ENCODE assay signal across 8 mouse cellular contexts in genomic region chr13:73263128-73263971, GRCm38 (mm10). TPM values are rescaled to one million over a fixed set of nuclear protein-coding genes. Genes with fewer than 3 reads are reported as not detected.
A peak's percentile ranks its signal among the peaks of the same experiment; 100 is the strongest.
DNase-seq lines count a peak whose midpoint lies in the region; ATAC-seq lines count a peak whose summit lies in the region.

No protein-coding gene starts in this region.

- peak overlapping the region; percentile 22 for H3K4me3 ChIP-seq in hindbrain, embryonic 11.5 days (ENCODE audit: low read depth, low read length)
- peak overlapping the region; percentile 17 for H3K4me3 ChIP-seq in limb, embryonic 13.5 days

- DNase-seq in retina, postnatal 1 day: peak; percentile 44
- no peak for DNase-seq in retina, embryonic 14.5 days (ENCODE audit: low spot score)
- DNase-seq in hindbrain, embryonic 11.5 days (ENCODE audit: low spot score): peak; percentile 68
- no peak for DNase-seq in ovary, postnatal 10 days (ENCODE audit: low spot score)
- DNase-seq in ovary, postnatal 14 days (ENCODE audit: low spot score): no peak
- no peak for DNase-seq in left cerebral cortex, adult 9 months (ENCODE audit: low spot score in 2 of 2)
- DNase-seq in spleen, postnatal 4 days (ENCODE audit: low spot score in 2 of 2): no peak

- H3K4me2 ChIP-seq in hindbrain, embryonic 11.5 days (replicated peaks; ENCODE audit: low read depth, low read length): peak overlapping the region; percentile 50
- peak overlapping the region; percentile 83 for H3K4me2 ChIP-seq in limb, embryonic 13.5 days (replicated peaks)

- under 1% methylated on average over 40 of the region's 40 CpGs for WGBS in hindbrain, embryonic 11.5 days
- WGBS in limb, embryonic 13.5 days: under 1% methylated on average over 40 of the region's 40 CpGs

- ATAC-seq in hindbrain, embryonic 11.5 days (ENCODE audit: low FRiP score): peak; percentile 34; the same call in 1 of the 2 replicates
- ATAC-seq in limb, embryonic 13.5 days (ENCODE audit: low FRiP score, low read depth): no peak

- H3K27me3 ChIP-seq in hindbrain, embryonic 11.5 days (ENCODE audit: control insufficient read depth, insufficient read depth, low read length): peaks cover 94% of the 10 kb centered on the region
- peaks cover 100% of the 10 kb centered on the region for H3K27me3 ChIP-seq in limb, embryonic 13.5 days

- H3K36me3 ChIP-seq in hindbrain, embryonic 11.5 days (ENCODE audit: control insufficient read depth, insufficient read depth, low read length): no peaks in the 10 kb centered on the region
- H3K36me3 ChIP-seq in limb, embryonic 13.5 days: no peaks in the 10 kb centered on the region

- no peak overlapping the region for H3K9ac ChIP-seq in hindbrain, embryonic 11.5 days (ENCODE audit: low read depth, low read length)
- H3K9ac ChIP-seq in limb, embryonic 13.5 days: no peak overlapping the region

- no peak overlapping the region for H3K27ac ChIP-seq in hindbrain, embryonic 11.5 days (ENCODE audit: low read depth, low read length)
- peak overlapping the region; percentile 4; the same call in 1 of the 2 replicates for H3K27ac ChIP-seq in limb, embryonic 13.5 days

- peaks cover 17% of the 10 kb centered on the region for H3K4me1 ChIP-seq in hindbrain, embryonic 11.5 days (replicated peaks; ENCODE audit: control insufficient read depth, insufficient read depth, low read length)
- H3K4me1 ChIP-seq in limb, embryonic 13.5 days: peaks cover 34% of the 10 kb centered on the region

- H3K9me3 ChIP-seq in hindbrain, embryonic 11.5 days (ENCODE audit: control insufficient read depth, low read length): no peaks in the 10 kb centered on the region
- no peaks in the 10 kb centered on the region for H3K9me3 ChIP-seq in limb, embryonic 13.5 days

RNA-seq across cellular contexts. Expression of gene Irx4, which starts 3.1 kb away (rescaled TPM):
- 3.9 and 4.1 TPM in 2 replicates for polyA plus RNA-seq in hindbrain, embryonic 11.5 days (2014; fragmentation: Nextera tagmentation; extraction: Ambion mirVana)
- polyA plus RNA-seq in limb, embryonic 13.5 days (2015; fragmentation: Nextera tagmentation; extraction: Ambion mirVana): 7.0 and 7.6 TPM in 2 replicates

Comparison
In these comparisons a context has a peak if more than half of its experiments do, and no peak if none do; other contexts are left out.
1. DNase-seq: peak in retina, postnatal 1 day (single experiment) and hindbrain, embryonic 11.5 days (single experiment); none in retina, embryonic 14.5 days (single experiment), ovary, postnatal 10 days (single experiment), ovary, postnatal 14 days (single experiment), left cerebral cortex, adult 9 months (0 of 2) and spleen, postnatal 4 days (0 of 2).